Mouse (Mus musculus): ENCODE measurements around the gene Cysrt1.

DNA sequence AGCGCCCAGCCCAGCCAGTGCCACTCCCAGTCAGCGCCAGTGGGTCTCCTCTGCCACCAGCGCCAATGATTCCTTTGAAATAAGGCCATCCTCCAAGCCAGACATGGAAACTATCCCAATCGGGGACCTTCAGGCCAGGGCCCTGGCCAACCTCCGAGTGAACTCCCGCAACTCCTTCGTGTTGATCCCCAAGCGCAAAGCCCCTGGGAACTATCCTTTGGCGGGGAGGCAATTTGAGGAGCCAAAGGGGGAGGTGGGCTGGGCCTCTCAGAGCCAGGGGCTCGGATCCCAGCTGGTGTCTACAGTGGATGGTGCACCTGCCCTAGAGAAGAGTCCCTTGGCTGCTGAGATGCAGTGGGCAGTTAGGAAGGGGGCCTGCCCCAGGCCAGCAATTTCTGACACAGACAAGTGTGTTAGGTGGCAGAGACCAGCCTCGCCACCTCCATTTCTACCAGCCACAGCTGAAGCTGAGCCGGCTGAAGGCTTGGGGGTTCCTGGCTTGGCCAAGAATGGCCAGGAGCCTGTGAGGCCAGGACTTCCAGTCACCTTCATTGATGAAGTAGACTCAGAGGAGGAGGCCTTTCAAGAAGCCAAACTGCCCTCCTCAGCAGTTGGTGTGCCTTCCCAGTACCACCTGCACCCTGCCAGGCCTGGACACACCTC is 21.5 kb upstream of the Cysrt1 start:
- no peak for TF ChIP-seq CTCF (IDR thresholded peaks at IDR 0.05; ENCODE audit: insufficient read depth, low read depth, low read length)
- no peak for TF ChIP-seq POLR2A (IDR thresholded peaks at IDR 0.05; ENCODE audit: insufficient read depth, low read depth, low read length)
